Mouse (Mus musculus) intestine, embryonic 14.5 days (tissue): ENCODE results near the gene Krt222. TPM values are rescaled to one million over a fixed set of nuclear protein-coding genes. Genes with fewer than 3 reads are reported as not detected.

ENCODE experiments used
- ATAC-seq: fragments of 200-750 bp; cut with Nextera tagmentation; replicated peaks from 2 replicates; pipeline ENCODE4 v1.8.0; 2017; ENCODE audit warnings: low read depth, moderate number of reproducible peaks, moderate TSS enrichment, moderate library complexity; ENCODE audit not compliant: low FRiP score, low TSS enrichment
- DNase-seq: peaks from one replicate; pipeline ENCODE4 v3.0.0-alpha.2; 2018; ENCODE audit warnings: low spot score
- H3K27ac ChIP-seq: fragments of 300-500 bp; sonication (generic); 2 replicates; pipeline ENCODE4 v1.5.1; 2014; ENCODE audit warnings: low read depth, mild to moderate bottlenecking, control low read depth
- H3K27me3 ChIP-seq: fragments of 300-500 bp; sonication (generic); replicated peaks from 2 replicates; pipeline ENCODE4 v1.6.1; 2014; ENCODE audit warnings: low read length, control low read depth; ENCODE audit not compliant: control insufficient read depth, insufficient read depth
- H3K36me3 ChIP-seq: fragments of 300-500 bp; sonication (generic); 2 replicates; pipeline ENCODE4 v1.6.1; 2014; ENCODE audit warnings: low read length, control low read depth; ENCODE audit not compliant: control insufficient read depth, insufficient read depth
- H3K4me1 ChIP-seq: fragments of 300-500 bp; sonication (generic); replicated peaks from 2 replicates; pipeline ENCODE4 v1.6.1; 2014; ENCODE audit warnings: low read length, control low read depth, mixed read lengths; ENCODE audit not compliant: control insufficient read depth, insufficient read depth
- H3K4me2 ChIP-seq: fragments of 300-500 bp; sonication (generic); 2 replicates; pipeline ENCODE4 v1.6.1; 2014; ENCODE audit warnings: low read length
- H3K4me3 ChIP-seq: fragments of 300-500 bp; sonication (generic); 2 replicates; pipeline ENCODE4 v1.5.1; 2014; ENCODE audit warnings: low read depth, low read length, control low read depth, mixed read lengths
- H3K9ac ChIP-seq: fragments of 300-500 bp; sonication (generic); 2 replicates; pipeline ENCODE4 v1.6.1; 2014; ENCODE audit warnings: mild to moderate bottlenecking, low read length
- H3K9me3 ChIP-seq: fragments of 300-500 bp; sonication (generic); 2 replicates; pipeline ENCODE4 v1.6.1; 2016; ENCODE audit warnings: low read length, control low read depth; ENCODE audit not compliant: control insufficient read depth
- WGBS: fragments of 180-500 bp; shearing (Covaris S2); extraction: QIAGEN DNeasy Blood & Tissue Kit; methylation state at CpG from one replicate; pipeline ENCODE4 v1.1.7; 2014; 5-methylcytosine and 5-hydroxymethylcytosine counted together
- polyA plus RNA-seq: library from polyadenylated mRNA; unstranded; fragments of >200 nt; fragmentation: Nextera tagmentation; extraction: Ambion mirVana; gene quantifications from 2 replicates; pipeline ENCODE4 v1.2.1, GENCODE M21; 2014

Gene Krt222
- polyA plus RNA-seq, 1 experiment from 2014 or later, result 0.41 TPM

- peak within 1 kb of the TSS; percentile 90 for H3K4me3 ChIP-seq
- no peaks in the 10 kb centered on the region for H3K9me3 ChIP-seq
- peak within 1 kb of the TSS; percentile 98 for H3K9ac ChIP-seq
- ATAC-seq (peak; percentile 93), DNase-seq (peak; percentile 95)
- H3K27ac ChIP-seq, result peak within 1 kb of the TSS; percentile 100
- H3K4me2 ChIP-seq, result peak within 1 kb of the TSS; percentile 98
- peaks cover 26% of the 10 kb centered on the region for H3K36me3 ChIP-seq
- no peaks in the 10 kb centered on the region for H3K27me3 ChIP-seq
- peaks cover 22% of the 10 kb centered on the region for H3K4me1 ChIP-seq
- WGBS, result under 1% methylated on average over 85 of the region's 87 CpGs
These were observed 13.4 kb downstream of the Krt222 start, which contains the start of gene Smarce1 for GRCm38 (mm10) chr11:99230261-99231048. Gene Smarce1, minus strand, starts transcription at chr11:99231017.

GRCm38 (mm10) chr11:99229641-99230260 lies 14.1 kb downstream of the Krt222 start:
- peak; percentile 56 for DNase-seq
- Histone ChIP-seq H3K27me3 (no peaks in the 10 kb centered on the region), H3K4me3 (peak overlapping the region; percentile 90), H3K4me2 (peak overlapping the region; percentile 98), H3K9me3 (no peaks in the 10 kb centered on the region), H3K36me3 (peaks cover 33% of the 10 kb centered on the region), H3K27ac (peak overlapping the region; percentile 100), H3K4me1 (peaks cover 22% of the 10 kb centered on the region), H3K9ac (peak overlapping the region; percentile 98)
- under 1% methylated on average over 31 of the region's 31 CpGs for WGBS
- peak; percentile 1; the same call in 1 of the 2 replicates for ATAC-seq

GRCm38 (mm10) chr11:99226298-99226697 lies 17.6 kb downstream of the Krt222 start:
- no peak overlapping the region for H3K4me3 ChIP-seq
- 83% methylated on average over 5 of the region's 5 CpGs for WGBS
- H3K27ac ChIP-seq, result no peak overlapping the region
- peaks cover 17% of the 10 kb centered on the region for H3K4me1 ChIP-seq
- no peaks in the 10 kb centered on the region for H3K27me3 ChIP-seq
- no peaks in the 10 kb centered on the region for H3K9me3 ChIP-seq
- H3K36me3 ChIP-seq, result peaks cover 60% of the 10 kb centered on the region
- no peak overlapping the region for H3K9ac ChIP-seq
- DNase-seq (no peak), ATAC-seq (no peak)
- no peak overlapping the region for H3K4me2 ChIP-seq

GRCm38 (mm10) chr11:99223310-99223709 lies 20.6 kb downstream of the Krt222 start:
- peaks cover 89% of the 10 kb centered on the region for H3K36me3 ChIP-seq
- 81% methylated on average over 5 of the region's 5 CpGs for WGBS
- DNase-seq (no peak), ATAC-seq (no peak)
- H3K4me1 ChIP-seq, result peaks cover 7% of the 10 kb centered on the region; the same call in 1 of the 2 replicates
- H3K4me2 ChIP-seq, result no peak overlapping the region
- H3K27ac ChIP-seq, result no peak overlapping the region
- no peak overlapping the region for H3K4me3 ChIP-seq
- H3K27me3 ChIP-seq, result no peaks in the 10 kb centered on the region
- H3K9ac ChIP-seq, result no peak overlapping the region
- H3K9me3 ChIP-seq, result no peaks in the 10 kb centered on the region

GRCm38 (mm10) chr11:99221811-99222210 lies 22.1 kb downstream of the Krt222 start:
- no peak overlapping the region for H3K27ac ChIP-seq
- ATAC-seq (no peak), DNase-seq (no peak)
- H3K36me3 ChIP-seq, result peaks cover 90% of the 10 kb centered on the region
- no peak overlapping the region for H3K4me2 ChIP-seq
- no peak overlapping the region for H3K4me3 ChIP-seq
- H3K9ac ChIP-seq, result no peak overlapping the region
- WGBS, result 74% methylated on average over 2 of the region's 2 CpGs
- no peaks in the 10 kb centered on the region for H3K27me3 ChIP-seq
- H3K4me1 ChIP-seq, result no peaks in the 10 kb centered on the region
- no peaks in the 10 kb centered on the region for H3K9me3 ChIP-seq

- H3K4me3 ChIP-seq, result no peak overlapping the region
- H3K36me3 ChIP-seq, result peaks cover 95% of the 10 kb centered on the region
- ATAC-seq (no peak), DNase-seq (no peak)
- H3K27ac ChIP-seq, result no peak overlapping the region
- H3K4me2 ChIP-seq, result no peak overlapping the region
- no peak overlapping the region for H3K9ac ChIP-seq
- no peaks in the 10 kb centered on the region for H3K27me3 ChIP-seq
- no peaks in the 10 kb centered on the region for H3K9me3 ChIP-seq
- 90% methylated on average over 7 of the region's 7 CpGs for WGBS
- no peaks in the 10 kb centered on the region for H3K4me1 ChIP-seq
These were observed 26.5 kb downstream of the Krt222 start for GRCm38 (mm10) chr11:99217248-99217986.

- no peak overlapping the region for H3K27ac ChIP-seq
- H3K9me3 ChIP-seq, result no peaks in the 10 kb centered on the region
- no peak overlapping the region for H3K4me2 ChIP-seq
- no peak for ATAC-seq
- no peaks in the 10 kb centered on the region for H3K27me3 ChIP-seq
- DNase-seq, result no peak
- peaks cover 99% of the 10 kb centered on the region for H3K36me3 ChIP-seq
- H3K4me1 ChIP-seq, result no peaks in the 10 kb centered on the region
- WGBS, result 95% methylated on average over 3 of the region's 3 CpGs
- no peak overlapping the region for H3K4me3 ChIP-seq
- no peak overlapping the region for H3K9ac ChIP-seq
These were observed 27.7 kb downstream of the Krt222 start for GRCm38 (mm10) chr11:99216181-99216580.

- WGBS, result 76% methylated on average over 7 of the region's 7 CpGs
- Histone ChIP-seq H3K4me1 (no peaks in the 10 kb centered on the region), H3K4me3 (no peak overlapping the region), H3K9ac (no peak overlapping the region), H3K27ac (no peak overlapping the region), H3K9me3 (no peaks in the 10 kb centered on the region), H3K36me3 (peaks cover 94% of the 10 kb centered on the region), H3K4me2 (no peak overlapping the region), H3K27me3 (no peaks in the 10 kb centered on the region)
- DNase-seq, result no peak
- no peak for ATAC-seq
These were observed 31.2 kb downstream of the Krt222 start for GRCm38 (mm10) chr11:99212693-99213092.
